Mouse (Mus musculus) right cerebral cortex, postnatal 36 days (tissue): ENCODE results near the gene Ren1.
A peak's percentile ranks its signal among the peaks of the same experiment; 100 is the strongest.

Experiments used
- DNase-seq, 2 experiments: peaks; one replicate each; pipeline ENCODE4 v3.0.0; 2022; ENCODE audit warnings: low spot score in 2 of 2, mixed read lengths in 1 of 2

The Ren1 gene

DNA sequence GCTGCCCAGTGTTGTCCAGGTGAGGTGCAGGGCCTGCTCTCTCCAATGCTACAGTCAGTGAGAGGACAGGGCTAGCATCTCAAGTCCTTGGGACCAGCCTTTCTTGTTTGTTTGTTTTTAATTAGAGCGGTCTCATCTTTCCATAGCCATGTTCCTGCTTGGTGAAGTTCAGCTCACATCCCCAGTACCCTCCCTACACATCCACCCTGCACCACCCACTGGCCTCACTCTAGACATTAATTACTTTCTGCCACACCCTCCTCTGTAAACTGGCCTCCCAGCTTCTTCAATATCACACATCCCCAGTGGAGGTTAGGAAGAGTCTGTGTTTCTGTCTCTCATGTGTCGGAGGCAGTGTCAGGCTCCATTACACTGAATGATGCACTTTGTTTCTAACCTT, 6.0 kb upstream of the Ren1 start:
- no peak for DNase-seq

DNA sequence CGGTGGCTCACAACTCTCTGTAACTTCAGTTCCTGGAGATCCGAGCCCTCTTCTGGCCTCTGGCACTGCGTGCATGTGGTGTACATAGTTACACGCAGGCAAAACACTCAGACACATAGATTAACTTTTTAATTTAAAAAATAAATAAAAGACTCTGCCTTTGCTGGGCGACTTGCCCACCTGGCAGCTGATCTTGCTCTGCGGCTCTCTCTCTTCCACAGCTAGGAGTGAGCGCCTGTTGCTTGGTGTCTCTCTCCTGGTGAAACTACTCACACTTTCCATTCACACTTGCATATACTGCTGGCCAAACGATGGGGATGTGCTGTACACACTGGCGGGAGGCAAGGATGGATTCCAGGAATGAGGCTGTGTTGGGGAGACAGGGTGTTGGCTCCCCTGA, 3.8 kb upstream of the Ren1 start:
- no peak for DNase-seq

DNA sequence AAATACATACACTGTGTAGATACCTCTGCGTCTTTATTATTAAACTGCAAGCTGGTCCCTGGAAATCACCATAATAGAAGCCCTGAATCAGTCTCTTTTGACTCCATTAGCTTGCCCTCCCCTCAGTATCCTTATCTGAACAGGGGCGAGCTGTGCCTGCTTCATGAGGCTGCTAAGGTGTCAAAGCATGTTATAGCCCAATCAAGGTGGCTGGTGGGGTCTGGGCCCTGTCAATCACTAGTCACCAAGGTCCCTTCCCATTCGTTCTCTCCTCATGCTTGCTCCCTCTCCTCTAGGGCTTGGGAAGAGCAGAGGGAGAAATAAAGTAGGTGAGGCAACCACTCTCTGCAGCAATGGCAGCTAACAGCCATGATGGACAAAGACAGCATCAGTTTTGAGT, 3.1 kb upstream of the Ren1 start:
- DNase-seq = no peak

DNA sequence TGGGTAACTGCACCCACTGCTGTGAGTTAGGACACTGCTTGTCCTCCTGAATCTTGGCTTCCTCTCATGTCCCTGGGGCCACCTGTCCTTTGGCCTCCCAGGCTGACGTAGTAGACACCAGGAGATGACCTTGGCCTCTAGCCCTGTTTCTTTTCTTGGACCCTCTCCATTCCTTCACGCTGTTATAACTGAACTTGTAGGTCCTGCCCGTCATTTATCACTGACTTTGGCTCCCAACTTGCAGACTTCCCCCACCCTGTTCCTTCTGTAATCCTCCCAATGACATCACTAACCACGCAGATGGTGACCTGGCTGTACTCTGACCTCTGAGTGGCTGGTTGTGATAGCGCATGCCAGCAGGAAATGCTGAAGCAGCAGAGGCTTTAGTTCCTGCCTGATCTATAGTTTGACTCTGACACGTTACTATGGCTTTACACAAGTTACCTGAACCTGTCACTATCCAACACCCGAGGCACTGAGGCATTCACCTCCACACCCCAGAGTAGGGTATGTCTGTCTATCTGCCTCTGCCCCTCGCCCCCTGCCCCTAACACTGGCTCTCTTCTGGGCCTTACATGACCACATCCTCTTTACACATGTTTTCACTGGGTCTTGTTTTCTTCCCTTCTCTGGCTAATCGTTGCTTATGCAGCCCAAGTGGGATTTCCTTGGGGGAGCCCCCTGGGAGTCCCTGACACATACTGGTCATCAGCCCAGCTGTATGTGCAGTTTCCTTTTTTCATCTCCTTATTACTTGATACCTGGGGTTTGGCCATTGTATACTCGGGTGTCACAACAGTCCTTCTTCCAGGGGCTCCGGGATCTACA, 2.4 kb upstream of the Ren1 start:
- DNase-seq = no peak

DNA sequence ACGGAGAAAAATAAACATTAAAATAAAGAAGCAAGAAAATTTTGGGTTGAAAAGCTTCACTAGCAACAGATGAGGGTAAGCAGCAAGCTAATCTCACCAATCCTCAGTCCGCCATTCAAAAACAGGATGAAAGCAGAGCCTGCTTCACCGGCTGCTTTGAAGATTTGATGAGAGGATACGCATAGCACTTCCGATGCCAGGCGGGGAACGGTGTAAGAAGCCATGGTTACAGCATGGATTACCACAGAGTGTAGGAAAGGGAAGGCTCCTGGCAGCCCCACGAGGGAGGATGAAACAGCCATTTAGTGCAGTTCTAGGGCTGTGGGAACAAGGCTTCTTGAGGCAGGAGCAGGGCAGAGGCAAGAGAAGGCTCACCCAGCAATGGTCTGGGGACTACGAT, 1.5 kb downstream of the Ren1 start:
- no peak for DNase-seq

- peak; percentile 69 to 77 for DNase-seq
Observed at GRCm38 (mm10) chr1:133353371-133353809, 3.1 kb downstream of the Ren1 start.

DNA sequence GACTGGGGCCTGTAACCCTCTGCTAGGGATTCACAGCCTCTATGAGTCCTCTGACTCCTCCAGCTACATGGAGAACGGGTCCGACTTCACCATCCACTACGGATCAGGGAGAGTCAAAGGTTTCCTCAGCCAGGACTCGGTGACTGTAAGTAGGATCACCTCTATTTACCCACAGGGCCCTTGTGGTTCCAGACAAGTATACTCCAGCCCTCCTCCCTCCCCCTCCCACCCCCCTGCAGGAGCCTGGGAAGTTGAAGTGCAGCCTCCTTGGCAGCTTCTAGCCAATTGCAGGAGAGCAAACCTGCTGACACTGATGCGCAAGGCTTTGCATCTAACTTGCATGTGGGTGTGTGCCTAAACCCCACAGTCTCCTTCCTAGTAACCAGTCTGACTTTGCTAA, 5.2 kb downstream of the Ren1 start:
- no peak for DNase-seq

GRCm38 (mm10) chr1:133355912-133356311, 5.6 kb downstream of the Ren1 start:
- DNase-seq = no peak

DNA sequence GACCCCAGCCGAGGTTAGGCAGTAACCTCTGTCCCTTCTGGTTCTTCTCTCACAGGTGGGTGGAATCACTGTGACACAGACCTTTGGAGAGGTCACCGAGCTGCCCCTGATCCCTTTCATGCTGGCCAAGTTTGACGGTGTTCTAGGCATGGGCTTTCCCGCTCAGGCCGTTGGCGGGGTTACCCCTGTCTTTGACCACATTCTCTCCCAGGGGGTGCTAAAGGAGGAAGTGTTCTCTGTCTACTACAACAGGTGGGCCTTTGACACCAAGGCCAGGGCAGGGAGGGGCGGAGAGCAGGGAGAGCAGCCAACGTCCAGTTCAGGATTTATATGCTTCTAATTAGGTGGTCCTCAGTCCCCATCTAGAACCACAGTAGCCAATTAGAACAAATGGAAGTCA, 6.0 kb downstream of the Ren1 start:
- no peak for DNase-seq

DNA sequence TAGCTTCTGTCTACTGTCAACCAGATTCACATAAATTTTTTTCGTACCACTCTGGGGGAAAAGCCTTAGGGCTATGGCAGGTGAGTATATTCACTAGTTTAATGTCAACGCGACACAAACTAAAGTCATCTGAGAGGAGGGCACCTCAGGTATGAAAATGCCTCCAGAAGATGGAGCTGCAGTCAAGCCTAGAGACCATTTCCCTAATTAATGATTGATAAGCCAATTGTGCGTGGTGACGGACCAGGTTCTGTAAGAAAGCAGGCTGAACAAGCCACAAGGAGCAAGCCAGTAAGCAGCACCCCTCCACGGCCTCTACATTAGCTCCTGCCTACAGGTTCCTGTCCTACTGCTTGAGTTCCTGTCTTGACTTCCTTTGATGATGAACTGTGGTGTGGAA, 10.7 kb downstream of the Ren1 start:
- no peak for DNase-seq

GRCm38 (mm10) chr1:133362103-133362502, 11.8 kb downstream of the Ren1 start:
- no peak for DNase-seq

- peak; percentile 61 to 64 for DNase-seq
Observed at GRCm38 (mm10) chr1:133363276-133364021, 13.1 kb downstream of the Ren1 start, which contains the start of gene Etnk2. Gene Etnk2, plus strand, starts transcription at chr1:133363572.

- no peak for DNase-seq
Observed at GRCm38 (mm10) chr1:133364022-133364630, 13.8 kb downstream of the Ren1 start.

DNA sequence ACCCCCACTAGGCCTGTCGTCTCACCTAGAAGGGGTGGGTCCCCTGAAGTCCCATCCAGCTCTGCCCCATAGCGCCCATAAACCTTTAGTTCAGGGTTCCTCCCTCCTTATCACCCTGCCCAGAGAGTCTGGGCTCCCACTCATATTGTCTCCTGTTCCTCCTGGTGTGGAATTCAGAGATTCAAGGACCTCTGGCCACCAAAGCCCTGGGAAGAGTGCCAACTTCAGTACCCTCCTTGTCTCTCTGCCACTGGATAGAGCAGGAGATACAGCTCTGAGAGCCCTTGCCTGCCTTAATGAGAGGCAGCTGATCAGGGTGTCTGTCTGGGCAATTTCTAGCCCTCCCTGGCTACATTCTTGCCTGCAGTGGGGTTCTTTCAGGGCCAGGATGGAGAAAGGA, 14.6 kb downstream of the Ren1 start:
- DNase-seq = no peak

DNA sequence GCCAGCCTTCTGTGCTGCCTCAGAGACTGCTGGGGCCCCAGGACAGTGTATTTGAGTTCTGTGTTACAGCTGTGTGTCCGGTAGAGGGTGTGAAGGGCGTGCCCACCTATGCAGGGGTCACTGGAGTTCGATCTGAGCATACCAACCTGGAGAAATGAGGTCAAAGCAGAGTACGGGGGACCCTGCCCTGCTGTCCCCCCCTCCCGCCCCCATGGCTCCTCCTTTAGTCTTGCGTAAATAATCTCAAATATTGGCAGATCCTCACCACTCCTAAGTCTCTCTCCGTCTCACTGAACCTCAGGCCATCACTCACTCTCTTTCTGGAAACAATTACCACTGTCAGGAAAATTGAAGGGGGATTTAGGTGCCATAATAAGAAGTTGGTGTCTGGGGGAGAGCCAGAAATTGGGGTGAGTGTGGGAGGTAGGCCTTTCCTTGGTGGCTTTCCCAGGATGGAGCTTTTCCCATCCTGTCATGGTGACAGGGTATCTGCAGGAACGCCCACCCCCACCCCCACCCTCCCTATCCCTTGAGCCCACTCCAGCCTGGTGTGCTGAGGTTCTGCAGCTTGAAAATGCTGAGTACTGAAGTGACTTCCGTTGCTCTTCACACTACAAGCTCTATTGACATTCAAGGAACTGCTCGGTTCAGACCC, 16.8 kb downstream of the Ren1 start:
- DNase-seq = no peak

DNA sequence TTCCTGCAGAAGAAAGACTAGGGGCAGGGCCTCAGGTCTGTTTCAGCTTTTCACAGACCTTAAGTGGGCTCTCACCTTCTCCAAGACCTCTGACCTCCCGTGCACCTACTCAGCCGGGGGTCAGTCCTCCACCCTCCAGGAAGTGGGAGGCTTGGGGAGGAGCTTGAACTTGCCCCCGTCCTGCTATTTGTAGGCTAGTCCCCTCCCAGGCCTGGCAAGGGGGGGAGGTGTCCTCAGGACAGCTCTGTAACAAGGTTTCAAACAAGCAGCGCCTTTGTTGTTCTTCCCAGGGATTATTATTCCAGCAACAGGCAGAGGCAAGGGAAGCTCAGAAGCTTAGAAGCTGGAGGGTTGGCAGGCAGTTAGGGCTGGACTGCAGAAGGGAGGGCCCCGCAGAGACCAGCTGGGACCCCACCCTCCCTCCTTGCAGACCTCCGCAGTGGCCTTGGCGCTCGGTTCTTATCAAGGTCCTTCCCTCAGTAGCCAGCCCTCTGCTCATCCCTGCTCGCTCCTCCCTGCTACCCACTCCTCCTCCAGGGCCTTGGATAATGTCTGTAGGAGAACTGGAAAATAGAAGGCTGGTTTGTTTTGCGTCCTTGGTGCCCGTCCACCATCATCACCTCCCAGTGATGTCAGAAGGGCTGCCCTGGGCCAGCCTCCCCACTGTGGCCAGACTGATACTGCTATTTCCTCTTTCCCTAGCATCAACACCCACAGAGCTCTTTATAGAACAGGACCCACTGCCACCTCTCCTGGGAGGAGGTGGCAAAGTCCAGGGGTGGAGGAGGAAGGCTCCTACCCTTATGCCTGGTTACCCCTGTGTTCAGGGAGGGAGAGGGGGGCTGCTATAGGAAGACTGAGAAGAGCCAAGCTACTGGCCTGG, 17.5 kb downstream of the Ren1 start:
- no peak for DNase-seq

GRCm38 (mm10) chr1:133368644-133369043, 18.3 kb downstream of the Ren1 start:
- peak; percentile 63 to 76 for DNase-seq

GRCm38 (mm10) chr1:133370352-133370751, 20.0 kb downstream of the Ren1 start:
- DNase-seq = no peak

DNA sequence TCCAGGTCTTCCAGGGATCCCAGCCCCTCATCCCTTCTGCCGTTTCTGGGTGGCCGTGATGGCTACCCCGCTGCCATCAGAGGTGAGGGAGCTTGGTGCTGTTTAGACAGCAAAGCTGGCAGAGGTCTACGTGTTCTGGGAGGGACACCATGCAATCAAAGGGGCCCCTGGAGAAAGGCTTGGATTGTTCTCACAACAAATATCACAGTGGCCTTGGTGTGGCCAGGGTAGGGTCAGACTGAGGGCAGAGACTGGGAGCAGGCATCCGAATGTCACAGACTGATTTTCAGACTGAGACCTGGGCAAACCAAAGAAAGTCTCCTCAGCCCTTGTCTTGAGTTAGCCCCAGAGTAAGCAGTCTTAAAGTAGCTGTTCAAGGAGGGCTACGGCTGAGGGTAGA, 21.1 kb downstream of the Ren1 start:
- no peak for DNase-seq

GRCm38 (mm10) chr1:133372113-133372512, 21.8 kb downstream of the Ren1 start:
- DNase-seq = no peak

GRCm38 (mm10) chr1:133375696-133376346, 25.5 kb downstream of the Ren1 start:
- DNase-seq = no peak
